Mouse (Mus musculus) c-Kit-positive CD71-positive TER-119-positive erythroid progenitor cells, embryonic 14.5 days (primary cell): ENCODE data around the gene Efemp2.
A peak's percentile ranks its signal among the peaks of the same experiment; 100 is the strongest.

ENCODE experiments used
- DNase-seq: peaks from one replicate; pipeline ENCODE4 v3.0.0-alpha.2; 2013; ENCODE audit warnings: low spot score

The Efemp2 gene

DNA sequence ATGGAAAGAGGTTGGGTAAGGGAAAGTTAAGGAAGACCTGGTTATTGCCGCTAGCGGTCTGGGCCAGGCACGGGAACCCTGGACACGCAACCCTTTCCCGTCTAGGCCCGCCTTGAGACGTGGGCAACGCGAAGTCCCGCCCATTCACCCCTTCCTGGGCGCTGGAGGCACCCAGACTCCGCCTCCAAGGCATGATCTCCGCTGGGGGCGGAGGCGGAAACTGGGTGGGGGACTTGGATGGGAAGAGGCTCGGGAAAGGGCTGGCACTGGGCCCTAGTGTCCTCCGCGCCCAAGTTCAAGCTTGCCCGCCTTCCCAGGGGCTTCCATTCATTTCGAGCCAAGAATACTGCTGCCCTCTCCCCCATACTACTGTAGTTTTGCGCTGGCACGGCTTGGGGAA is at the start of gene Efemp2:
TSS of gene Efemp2 (plus strand) at position 235 of the 400 bp plus-strand sequence.
- DNase-seq = no peak

DNA sequence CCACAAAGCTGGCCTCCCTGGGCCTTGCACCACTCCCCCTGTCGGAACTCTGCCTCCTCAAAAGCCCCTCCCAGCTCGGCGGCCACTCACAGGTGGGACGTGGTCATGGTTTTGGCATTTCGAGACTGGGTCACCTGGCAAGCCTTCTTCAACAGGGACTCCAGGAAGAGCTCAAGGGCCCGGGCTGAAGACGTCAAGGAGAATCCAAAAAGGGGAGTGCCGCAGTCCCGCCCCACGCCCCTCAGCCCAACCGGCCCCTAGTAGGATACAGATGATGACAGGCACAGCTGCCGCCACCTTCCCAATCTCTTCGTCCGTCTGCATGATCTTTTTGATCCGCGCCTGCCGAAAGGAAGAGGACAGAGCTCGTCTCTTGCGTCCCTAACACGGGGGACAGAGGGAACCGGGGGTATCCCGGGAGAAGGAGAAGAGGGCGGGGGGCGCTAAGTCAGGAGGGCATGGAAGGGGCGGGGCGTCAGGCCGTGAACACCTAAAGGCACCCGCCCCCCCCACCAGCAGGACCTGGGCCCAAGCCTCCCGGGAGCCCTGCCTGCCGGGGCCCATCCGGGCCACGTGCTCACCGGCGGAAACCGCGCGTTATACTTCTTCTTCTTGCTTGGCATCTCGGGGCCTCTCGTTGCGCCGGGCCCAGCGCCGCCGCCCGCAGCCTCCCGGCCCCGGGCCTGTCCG is 49.5 kb upstream of the Efemp2 start:
- DNase-seq = peak; percentile 37

DNA sequence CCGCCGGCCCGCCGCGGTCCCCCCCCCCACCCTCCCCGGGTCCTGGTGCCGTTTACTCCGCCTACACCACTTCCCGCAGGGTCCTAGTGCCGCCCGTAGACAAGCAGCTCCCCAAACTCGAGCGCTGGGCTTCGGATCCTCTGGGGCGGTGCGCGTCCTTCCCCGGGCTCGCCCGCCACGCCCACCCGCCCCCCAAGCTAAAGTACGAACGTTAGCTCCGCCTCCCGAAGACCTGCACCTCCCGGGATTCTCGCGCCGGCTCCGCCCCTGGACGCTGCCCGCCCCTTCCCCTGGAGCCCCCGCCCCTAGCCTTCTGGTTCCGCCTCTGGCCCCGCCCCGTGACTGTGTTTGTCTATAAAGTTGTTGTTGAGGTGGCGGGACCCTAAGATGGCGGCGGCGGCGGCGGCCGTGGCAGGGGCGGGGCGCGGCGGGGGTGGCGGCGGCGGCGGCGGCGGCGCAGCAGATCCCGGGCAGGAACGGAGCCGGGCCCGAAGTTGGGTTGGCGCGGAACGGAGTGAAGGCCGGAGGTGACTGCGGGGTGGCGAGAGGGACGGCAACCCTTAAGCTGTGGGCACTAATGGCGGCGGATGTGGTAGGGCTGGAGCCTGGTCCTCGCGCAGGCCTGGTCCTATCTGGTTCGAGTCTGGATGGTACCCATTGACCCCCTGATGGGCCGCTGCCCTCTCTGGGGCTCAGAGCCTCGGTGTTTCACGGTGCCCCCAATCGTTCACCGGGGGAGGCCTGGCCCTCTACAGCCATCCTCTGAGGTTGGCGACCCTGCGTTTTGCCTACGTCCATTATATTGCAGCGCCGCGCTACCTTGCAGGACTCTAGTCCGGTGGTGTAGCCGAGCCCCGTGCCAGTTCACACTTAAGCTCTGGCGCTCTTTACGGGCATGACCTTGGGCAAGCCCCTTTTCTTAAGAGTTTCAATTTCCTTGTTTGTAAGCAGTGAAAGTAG is 48.7 kb upstream of the Efemp2 start, which contains the start of the genes Drap1 and AI837181:
TSS of gene Drap1 (minus strand) at position 198 of the 960 bp plus-strand sequence.
TSS of gene AI837181 (plus strand) at position 363 of the 960 bp plus-strand sequence.
- peak; percentile 95 for DNase-seq

DNA sequence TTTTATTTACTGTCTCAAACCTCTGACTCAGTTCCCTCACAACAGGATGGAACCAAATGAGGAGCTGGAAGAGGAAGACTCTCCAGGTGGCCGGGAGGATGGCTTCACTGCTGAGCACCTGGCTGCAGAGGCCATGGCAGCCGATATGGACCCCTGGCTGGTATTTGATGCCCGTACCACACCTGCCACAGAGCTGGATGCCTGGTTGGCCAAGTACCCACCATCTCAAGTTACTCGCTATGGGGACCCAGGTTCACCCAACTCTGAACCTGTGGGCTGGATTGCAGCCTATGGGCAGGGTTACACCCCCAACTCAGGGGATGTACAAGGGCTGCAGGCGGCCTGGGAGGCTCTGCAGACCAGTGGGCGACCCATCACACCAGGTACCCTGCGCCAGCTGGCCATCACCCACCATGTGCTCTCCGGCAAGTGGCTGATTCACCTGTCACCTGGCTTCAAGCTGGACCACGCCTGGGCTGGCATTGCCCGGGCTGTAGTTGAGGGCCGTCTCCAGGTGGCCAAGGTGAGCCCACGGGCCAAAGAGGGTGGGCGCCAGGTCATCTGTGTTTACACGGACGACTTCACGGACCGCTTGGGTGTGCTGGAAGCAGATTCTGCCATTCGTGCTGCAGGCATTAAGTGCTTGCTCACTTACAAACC is 47.7 kb upstream of the Efemp2 start:
- DNase-seq = no peak

DNA sequence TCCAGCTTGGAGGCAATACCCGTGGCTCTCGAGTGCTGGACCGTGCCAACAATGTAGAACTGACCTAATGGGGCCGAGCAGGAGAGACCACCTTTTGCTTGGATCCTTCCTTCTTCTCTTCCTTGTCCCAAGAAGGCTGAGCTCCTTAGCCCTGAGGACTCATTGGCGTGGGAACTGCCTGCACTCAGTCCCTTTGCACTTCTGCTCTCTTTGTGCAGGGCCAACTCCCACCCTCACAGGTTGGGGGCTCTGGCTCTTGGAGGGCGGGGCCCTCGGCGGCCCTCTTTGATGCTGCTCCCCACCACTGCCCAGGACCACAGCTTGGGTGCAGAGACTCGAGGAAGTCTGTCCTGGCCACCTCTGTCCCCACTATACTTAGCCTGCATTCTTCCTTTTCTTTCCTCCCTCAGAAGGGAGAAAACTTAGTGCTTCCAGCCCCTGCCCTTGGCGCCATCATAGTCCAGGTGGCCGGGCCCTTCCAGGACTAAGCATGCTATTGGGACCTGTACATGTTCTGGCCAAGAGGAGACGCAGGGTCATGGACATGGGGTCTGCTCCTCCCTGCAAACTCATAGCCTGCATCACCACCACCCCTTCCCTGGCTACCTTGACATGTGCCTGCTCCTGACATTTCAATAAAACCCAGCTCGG is 47.0 kb upstream of the Efemp2 start:
- no peak for DNase-seq

DNA sequence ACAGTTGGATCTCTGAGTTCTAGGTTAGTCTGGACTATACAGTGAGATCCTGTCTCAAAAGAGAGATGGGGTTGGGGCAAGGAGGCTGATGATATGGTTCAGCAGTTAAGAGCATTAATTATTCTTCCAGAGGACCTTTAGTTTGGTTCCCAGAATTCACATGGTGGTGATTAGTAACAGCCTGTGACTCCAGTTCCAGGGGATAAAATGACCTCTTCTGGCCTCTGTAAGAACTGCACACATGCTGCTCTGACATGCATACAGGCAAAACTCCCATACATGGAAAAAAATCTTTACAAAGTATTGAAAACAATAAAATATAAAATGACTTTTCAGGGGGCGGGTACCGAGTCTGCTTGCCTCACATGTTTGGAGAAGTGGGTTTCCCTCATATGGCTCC is 45.7 kb upstream of the Efemp2 start:
- peak; percentile 37 for DNase-seq

DNA sequence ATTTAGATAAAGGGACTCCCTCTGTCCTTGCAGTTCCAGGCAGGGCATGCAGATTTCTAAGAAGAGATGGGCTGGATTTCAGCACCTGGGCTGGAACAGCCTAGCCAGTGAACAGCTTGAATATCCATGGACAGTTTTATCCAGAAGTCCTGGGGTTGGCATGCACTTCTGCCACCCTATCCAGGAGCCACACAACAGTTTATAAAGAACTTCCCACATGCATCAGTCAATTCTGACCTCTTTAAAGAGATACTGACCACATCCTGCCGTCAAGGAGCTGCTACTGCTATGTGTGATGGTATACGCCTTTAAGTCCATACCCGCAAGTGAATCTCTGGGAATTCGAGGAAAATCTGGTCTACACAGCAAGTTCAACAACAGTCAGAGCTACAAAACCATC is 44.5 kb upstream of the Efemp2 start:
- no peak for DNase-seq

DNA sequence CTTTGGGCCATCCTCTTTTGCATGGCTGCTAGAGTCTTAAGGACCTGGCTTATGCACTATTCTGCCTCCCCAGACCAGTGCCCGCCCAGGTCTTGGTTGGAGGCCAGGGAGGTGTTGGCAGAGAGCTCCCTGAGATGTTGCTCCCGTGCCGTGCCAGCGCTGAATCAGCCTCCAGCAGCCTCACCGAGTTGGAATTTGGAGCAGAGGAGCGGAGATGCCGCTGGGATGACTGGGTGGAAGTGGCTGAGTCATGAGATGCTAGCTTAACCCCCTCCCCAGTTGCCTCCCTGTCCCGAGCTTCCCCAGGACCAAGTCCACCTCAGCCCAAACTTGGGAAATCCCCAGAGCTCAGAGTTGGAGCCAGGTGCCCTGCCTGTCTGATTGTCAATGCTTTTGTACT is 43.9 kb upstream of the Efemp2 start:
- no peak for DNase-seq

DNA sequence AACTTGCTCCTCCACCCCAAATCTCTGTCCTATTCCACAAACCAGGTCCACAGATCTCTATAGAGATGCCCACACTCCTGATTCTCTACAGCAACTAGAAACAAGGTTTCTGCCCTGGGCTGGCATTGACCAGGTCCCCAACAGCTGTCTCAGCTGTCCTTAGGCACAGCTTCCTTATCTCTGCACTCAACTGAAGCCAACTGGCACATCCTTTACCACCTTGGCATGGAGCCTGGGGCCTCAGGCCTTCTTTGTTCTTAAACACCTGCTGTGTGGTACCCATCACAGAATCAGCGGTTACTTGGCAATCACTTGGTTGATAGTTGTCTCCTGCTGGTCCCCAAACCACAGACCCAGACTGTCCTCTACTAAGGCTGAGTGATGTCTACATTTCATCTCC is 43.3 kb upstream of the Efemp2 start:
- DNase-seq = no peak

DNA sequence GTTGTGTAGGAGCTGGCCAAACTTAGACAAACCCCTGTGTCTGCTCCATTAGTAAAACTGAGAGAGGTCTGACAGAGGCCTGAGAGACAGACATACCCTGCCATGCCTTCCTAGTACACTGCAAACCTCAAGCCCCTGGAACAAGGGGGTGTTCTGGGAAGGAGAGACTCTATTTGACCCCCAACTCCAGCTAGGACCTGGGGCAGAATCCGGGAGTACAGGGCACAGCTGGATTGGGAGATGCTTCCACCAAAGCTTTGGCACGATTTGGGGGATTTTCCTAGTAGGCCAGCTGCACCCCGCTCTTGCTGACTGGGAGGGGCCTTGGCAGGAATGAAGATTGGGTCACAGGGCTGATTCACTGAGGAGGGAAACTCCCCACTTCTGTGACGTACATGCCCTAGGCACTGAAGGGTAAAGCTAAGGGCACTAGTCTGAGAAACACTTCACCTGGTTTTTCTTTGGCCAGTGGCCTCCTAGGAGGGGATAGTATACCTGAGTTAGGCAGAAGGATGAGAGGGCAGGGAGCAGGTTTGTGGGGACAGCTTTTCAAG is 41.8 kb upstream of the Efemp2 start:
- no peak for DNase-seq

DNA sequence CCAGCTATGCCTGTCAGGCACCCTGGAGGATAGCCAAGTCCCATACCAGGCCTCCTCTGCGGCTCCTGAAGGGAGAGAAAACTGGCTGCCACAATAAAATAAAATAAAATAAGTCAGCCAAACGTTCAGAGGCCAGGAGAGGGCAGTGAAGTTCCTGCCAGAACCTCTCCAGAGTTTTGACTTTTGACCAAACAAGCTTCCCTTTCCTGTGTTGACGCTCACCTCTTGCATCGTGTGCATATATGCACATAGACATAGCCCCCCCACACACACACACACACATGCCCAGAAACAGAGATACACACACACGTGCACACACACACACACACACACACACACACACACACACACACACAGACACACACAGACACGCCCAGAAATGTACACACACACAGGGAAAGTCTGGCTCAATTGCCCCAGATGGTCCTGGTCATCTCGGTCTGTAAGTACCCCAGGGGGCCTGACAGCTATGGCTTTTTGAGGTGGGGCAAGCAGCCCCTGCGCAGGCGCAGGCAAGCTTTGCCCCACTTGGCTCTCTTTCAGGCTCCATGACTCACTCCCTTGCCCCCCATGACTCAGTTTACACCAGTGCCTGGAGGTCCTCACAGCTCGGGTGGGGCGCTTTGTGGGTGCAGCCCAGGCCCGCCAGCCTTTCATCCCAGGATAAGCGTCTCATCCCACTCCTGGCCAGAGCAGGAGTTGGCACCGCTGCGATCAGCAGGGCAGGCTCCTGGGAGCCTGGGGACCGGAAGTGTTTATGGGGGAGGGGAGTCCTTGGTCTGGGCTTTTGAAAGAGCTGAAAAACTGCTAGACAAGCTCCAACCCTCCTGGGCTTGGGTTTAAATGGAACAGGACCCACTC is 40.5 kb upstream of the Efemp2 start:
- DNase-seq = no peak

DNA sequence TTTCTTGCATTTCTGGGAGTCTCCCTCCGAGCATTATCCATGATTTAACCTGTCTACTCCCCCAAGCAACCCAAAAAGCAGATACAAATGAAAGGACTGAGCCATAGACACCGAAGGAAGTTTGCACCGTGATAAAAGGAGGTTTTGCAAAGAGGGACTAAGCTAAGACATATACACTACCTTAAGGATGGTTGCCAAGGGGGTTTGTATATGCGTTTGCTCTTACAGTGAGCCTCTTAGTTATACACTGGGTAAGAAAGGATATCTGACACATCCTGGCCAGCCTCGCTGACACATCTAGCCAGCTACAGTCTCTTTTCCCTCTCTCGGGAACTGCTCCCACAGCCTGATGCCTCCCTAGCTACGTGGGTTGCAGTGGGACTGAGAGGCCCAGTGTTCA is 39.8 kb upstream of the Efemp2 start:
- no peak for DNase-seq

DNA sequence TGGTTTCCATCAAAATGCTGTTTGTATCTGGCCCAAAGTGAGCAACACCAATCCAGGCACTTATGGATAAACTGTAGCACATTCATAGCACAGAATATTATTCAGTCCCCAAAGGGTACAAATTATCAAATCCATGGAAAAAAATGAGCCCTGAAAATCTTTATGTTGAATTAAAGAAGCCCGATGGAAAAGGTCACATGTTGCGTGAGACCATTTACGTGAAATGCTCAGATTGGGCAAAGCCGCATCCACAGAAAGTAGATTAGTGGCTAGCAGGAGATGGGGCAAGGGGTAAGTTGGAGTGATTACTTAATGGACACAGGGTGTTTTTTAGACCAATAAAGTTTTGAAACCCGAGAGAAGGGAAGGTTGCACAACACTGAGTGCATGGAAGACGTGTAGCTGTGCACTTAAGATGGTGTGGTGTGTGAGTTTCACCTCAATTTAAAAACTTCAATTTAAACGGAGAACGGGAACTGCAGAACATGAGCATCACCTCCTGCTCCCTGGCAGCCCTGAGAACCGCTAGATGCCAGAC is 29.3 kb upstream of the Efemp2 start:
- DNase-seq = no peak

DNA sequence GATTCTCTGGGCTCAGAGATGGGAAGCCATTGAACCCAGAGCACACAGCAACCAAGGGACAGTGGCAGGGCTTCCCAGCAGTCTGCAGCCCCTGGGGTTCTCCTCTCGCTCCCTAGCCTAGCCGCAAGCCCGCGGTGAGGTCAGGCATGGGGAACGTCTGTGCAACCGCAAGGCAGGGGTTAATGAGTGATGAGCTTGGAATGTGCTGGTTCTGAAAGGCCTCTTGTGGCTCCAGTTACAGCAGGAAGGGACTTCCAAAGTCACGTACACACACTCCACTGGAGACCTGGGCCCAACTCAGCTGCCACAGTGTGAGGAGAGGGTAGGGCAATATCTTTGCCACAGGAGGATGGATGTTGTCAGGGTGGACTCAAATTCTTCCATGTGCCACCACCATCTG is 28.8 kb upstream of the Efemp2 start:
- no peak for DNase-seq

DNA sequence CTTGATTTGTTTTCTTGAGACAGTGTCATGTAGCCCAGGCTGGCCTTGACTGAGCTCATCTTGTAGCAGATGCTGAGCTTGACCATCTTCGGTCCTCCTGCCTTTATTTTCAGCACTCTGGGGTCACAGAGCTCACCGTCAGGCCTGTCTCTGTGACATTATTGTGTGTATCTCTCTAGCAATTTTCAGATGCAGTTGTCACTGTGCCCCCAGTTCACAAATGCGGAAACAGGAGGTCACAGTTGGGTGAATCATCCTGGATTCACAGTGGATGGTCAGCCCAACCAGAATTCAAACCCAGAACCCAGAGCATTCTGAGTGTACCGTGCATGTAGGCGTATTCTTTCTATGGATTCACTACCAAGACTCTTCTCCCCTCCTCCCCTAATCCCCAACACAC is 28.0 kb upstream of the Efemp2 start:
- no peak for DNase-seq

DNA sequence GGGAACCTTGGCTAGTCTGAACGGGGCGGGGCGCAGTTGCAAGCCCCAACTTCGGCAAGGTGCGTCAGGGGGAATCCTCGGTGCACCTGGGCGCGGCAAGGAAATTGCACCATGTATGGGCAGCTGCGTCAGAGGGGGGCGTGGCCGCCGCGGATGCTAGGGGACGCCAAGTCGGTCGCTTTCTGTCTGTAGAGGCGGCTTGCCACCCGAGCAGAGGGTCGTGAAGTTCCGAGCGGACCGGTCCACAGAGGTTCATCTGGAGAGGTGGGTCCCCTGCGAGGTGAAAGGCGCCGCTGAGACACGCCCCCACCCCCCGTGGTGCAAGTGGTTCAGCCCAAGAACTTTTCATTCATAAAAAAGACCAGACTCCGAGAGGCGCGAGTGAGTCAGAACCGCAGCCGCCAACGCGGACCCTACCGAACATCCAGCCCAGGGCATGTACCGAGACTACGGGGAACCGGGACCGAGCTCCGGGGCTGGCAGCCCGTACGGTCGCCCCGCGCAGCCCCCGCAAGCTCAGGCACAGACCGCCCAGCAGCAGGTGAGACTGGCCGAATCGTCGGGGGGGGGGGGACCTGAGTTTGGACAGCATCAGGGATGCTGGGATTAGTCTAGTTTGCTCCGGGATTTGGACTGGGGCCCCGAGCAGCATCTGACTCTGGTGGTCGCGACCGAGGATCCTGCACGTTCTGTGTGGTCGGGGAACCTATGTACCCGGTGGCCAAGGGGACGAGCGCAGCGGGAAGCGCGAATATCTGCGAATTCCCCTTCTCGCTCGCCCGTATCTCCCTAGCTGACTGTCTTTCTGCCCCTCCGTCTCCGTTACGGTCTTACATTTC is 26.0 kb upstream of the Efemp2 start, which contains the start of gene Fosl1:
TSS of gene Fosl1 (plus strand) at position 33 of the 839 bp plus-strand sequence.
- no peak for DNase-seq

DNA sequence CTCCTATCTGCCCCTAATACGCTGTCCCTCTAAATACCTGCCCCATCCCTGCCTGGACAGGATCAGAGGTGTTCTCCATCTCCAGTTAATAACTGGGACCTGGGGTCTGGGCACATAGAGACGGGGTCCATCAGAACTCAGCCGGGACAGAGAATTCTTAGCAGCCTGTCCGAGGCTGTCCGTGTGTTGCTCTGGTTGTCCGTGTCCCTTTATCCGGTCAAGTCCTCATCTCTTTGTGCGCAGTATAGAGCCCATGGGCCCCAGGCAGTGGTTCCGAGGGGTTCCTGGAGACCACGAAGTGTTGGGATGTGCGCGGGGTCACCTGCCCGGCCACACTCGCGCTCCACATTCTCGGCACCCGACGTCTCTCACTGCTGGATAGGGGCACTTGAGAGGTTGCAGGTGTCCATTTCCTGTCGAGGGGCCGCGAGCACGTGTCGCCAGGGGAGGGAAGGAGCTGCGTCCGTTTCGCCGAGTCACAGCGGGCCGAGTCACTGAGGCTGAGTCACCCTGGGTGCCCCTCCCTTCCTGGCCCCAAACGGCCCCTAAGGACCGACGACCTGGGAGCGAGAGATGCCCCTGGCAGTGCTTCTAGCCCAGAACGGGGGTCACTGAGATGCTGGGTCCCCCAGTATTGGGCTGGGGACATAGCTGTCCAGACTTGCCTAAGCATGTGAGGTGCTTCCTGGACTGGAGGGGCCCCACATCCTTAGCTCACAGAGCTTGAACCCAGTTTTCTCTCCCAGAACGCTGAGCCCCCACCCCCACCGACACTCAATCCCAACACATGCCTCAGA is 25.2 kb upstream of the Efemp2 start:
- no peak for DNase-seq

DNA sequence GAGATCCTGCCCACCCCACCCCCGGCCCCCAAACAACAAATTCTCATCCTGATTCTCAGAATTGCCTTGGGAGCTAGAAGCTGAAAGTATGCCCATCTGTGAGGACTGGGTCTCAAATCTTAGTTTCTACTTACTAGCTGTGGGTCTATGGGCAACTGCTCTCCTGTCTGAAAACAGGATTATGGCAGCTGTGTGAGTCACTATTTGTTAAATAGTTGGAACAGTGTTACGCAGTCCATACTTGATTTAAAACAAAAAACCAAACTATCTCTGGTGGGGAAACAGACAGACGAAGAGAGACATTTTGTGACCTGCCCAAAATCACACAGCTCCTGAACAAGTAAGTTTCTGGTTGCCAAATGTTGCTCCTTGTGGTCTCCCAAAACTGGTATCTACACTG is 24.1 kb upstream of the Efemp2 start:
- no peak for DNase-seq

DNA sequence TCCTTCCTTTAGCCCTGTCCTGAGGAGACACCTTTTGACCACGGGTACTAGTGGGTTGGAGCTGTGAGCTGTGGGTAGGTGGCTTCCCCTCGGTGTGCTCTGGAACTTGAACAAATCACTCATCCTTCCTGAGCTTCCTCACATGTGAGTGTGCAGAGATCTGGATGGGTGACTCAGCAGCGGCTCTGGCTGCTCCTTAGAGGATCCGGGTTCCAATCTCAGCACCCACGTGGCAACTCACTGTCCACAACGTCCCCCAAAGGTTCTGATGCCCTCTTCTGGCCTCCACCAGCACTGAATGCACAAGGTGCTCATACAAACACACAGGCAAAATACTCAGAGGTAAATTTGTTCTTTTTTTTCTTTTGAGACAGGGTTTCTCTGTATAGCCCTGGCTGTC is 22.0 kb upstream of the Efemp2 start:
- no peak for DNase-seq
